Mouse (Mus musculus): ENCODE measurements around the gene Sowahb. TPM values are rescaled to one million over a fixed set of nuclear protein-coding genes. Genes with fewer than 3 reads are reported as not detected.

Sowahb gene
- not detected for polyA plus RNA-seq (2017; shearing (Covaris generic))

DNA sequence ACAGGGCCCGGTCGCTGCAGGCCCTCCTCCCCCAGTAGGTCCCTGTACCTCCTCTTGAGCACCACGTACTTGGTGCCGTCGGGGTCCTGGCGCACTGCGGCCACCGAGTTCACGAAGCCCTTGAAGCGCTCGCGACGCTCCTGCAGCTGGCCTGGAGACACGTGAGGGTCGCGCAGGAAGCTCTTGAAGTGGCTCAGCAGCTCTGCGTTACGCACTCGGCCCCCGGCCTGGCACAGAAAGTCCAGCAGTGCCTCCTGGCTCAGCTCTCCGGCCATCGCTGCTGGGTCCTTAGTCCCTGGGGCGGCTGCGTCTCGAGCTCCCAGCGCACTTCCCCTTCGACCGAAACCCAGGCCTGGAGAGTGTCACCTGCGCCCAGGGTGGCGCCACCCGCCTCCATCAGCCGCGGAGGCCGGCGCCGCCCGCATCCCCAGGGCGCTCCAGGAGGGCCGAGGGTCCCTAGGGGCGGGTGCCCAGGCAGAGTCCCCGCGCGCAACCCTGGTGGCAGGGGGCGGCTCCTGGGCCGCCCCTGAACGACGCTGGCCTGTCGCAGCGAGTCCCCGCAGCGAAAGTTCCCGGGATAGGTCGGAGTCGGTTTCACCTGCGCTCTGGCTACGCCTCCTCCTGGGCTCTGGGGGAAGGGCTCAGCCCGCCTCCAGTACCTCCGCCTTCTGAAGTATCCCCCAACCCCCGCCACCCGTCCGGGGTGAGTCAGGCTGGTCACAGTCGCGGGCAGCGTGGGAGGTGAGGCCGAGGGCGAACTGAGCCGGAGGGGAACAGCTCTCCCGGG, at the start of gene Sowahb:
Gene Sowahb, minus strand, starts transcription at position 439 of the 787 bp plus-strand sequence.

DNA sequence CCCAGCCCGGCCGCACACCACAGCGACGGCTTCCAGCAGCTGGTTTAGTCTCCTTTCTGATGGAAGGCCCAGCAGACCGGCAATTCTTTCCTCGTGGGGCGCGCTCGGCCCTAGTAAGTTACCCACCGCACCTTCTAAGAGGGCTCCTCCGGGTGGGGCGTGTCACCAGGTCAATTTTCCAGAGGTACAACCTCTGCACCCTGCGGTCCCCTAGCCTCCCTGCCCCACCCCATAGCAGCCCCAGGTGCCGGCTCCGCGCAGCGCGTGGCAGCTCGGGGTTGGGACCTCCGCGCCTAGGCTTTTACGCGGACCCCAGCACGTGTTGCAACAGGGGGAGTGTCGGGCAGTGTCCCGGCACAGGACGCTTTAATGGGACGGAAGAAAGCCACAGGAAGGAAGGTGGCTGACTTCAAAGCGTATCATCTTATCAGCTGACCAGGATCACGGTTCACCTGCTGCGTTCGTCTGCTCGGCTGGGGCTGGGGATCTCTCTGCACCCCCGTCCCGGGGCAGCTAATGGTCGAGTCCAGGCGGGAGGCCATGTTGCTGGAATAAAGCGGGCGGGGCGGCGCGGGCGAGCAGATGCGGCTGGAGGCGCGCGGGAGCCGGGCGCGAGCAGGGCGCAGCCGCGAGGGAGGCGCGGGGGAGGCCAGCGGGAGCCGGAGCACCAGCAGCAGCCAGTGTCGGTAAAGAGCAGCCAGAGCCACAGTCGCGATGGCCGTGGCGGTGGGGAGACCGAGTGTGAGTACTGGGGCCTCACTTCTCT, 48.2 kb upstream of the Sowahb start, which contains the start of gene Sept11:
Gene Sept11, plus strand, starts transcription at position 581 of the 766 bp plus-strand sequence.

Other genes starting within 250 kb of the Sowahb start
- gene Sept11, start 48.4 kb upstream of the Sowahb start, polyA plus RNA-seq (2017; shearing (Covaris generic)), result 45.3 TPM
- gene Ccni, start 161.5 kb upstream of the Sowahb start, polyA plus RNA-seq (2017; shearing (Covaris generic)), result 49.2 TPM
- gene 2010109A12Rik, start 161.5 kb upstream of the Sowahb start, polyA plus RNA-seq (2017; shearing (Covaris generic)), result 0.76 TPM
- 61.9 TPM for gene Ccng2, start 222.2 kb upstream of the Sowahb start, polyA plus RNA-seq (2017; shearing (Covaris generic))

Data from inflammation-experienced regulatory T-cells, adult 16 weeks (primary cell).